Mouse (Mus musculus) duodenum, adult 2 months (tissue): Measurements from ENCODE around the gene Pemt. TPM values are rescaled to one million over a fixed set of nuclear protein-coding genes. Genes with fewer than 3 reads are reported as not detected.

ENCODE experiments used
- polyA plus RNA-seq: library from polyadenylated mRNA; depleted of rRNA; stranded (reverse); fragments of >200 nt; gene quantifications from 2 replicates; pipeline ENCODE4 v1.2.3, GENCODE M21; 2012; ENCODE audit warnings: low replicate concordance; rRNA removed

The Pemt gene
- 3.8 and 6.6 TPM in 2 replicates for polyA plus RNA-seq

GRCm38 (mm10) chr11:60046058-60046735, at the start of gene Pemt:
TSS of gene Pemt (minus strand) at chr11:60046489.

GRCm38 (mm10) chr11:59964818-59965217, 81.5 kb downstream of the Pemt start, which contains the start of gene Rasd1:
TSS of gene Rasd1 (minus strand) at chr11:59964944.

GRCm38 (mm10) chr11:59947752-59948400, 98.4 kb downstream of the Pemt start, which contains the start of gene Med9:
TSS of gene Med9 (plus strand) at chr11:59948206.

Other genes with a start within 250 kb of the Pemt start
- 13.7 and 18.0 TPM in 2 replicates for gene Flcn, start 236.5 kb downstream of the Pemt start, polyA plus RNA-seq
- gene Nt5m, start 207.0 kb downstream of the Pemt start, polyA plus RNA-seq: 27.8 and 34.4 TPM in 2 replicates
- gene Cops3, start 206.7 kb downstream of the Pemt start, polyA plus RNA-seq: 7.6 and 14.5 TPM in 2 replicates
- gene Med9, start 98.3 kb downstream of the Pemt start, polyA plus RNA-seq: 20.0 and 24.2 TPM in 2 replicates
- 0.91 and 2.3 TPM in 2 replicates for gene Rasd1, start 81.5 kb downstream of the Pemt start, polyA plus RNA-seq
- 25.8 and 29.1 TPM in 2 replicates for gene Rai1, start 58.5 kb upstream of the Pemt start, polyA plus RNA-seq
- 138 and 192 TPM in 2 replicates for gene Srebf1, start 176.1 kb upstream of the Pemt start, polyA plus RNA-seq